Mouse (Mus musculus) CH12.LX (cell line): ENCODE measurements around the gene Tbrg4. TPM values are rescaled to one million over a fixed set of nuclear protein-coding genes. Genes with fewer than 3 reads are reported as not detected.
A peak's percentile ranks its signal among the peaks of the same experiment; 100 is the strongest.

Experiments used
- DNase-seq: peaks from one replicate; pipeline ENCODE4 v3.0.0-alpha.2; 2013; ENCODE audit errors: extremely low read depth
- H3K27ac ChIP-seq: 2 replicates; pipeline ENCODE4 v1.5.1; 2012; ENCODE audit warnings: low read depth, mild to moderate bottlenecking, control low read depth, moderate library complexity; ENCODE audit not compliant: insufficient read depth
- H3K27me3 ChIP-seq: replicated peaks from 2 replicates; pipeline ENCODE3; 2012; ENCODE audit warnings: inconsistent platforms
- H3K36me3 ChIP-seq, 2 experiments: replicated peaks in 1 of 2; 2 replicates each; pipeline versions ENCODE3 to v1.6.1; 2012; ENCODE audit warnings: inconsistent platforms in 1 of 2, low read length in 1 of 2, mild to moderate bottlenecking in 1 of 2, mixed read lengths in 1 of 2, moderate library complexity in 1 of 2; ENCODE audit not compliant: control insufficient read depth in 1 of 2, insufficient read depth in 1 of 2
- H3K4me1 ChIP-seq, 2 experiments: 2 replicates each; pipeline ENCODE4 v1.6.1; 2012; ENCODE audit warnings: inconsistent platforms in 1 of 2, moderate library complexity in 1 of 2; ENCODE audit not compliant: insufficient read depth in 2 of 2, control insufficient read depth in 1 of 2
- H3K4me2 ChIP-seq: 2 replicates; pipeline ENCODE4 v1.6.1; 2012; ENCODE audit warnings: low read depth, mild to moderate bottlenecking, control low read depth; ENCODE audit not compliant: poor library complexity, insufficient read depth, severe bottlenecking
- H3K4me3 ChIP-seq, 3 experiments: fragments of 150-350 bp in 1 of 3; sonication (generic) in 1 of 3; replicated peaks in 1 of 3; 2 replicates each; pipeline versions ENCODE3 to v1.5.1; 2011 to 2012; ENCODE audit warnings: low read depth in 2 of 3, low read length in 2 of 3, mild to moderate bottlenecking in 2 of 3, moderate library complexity in 2 of 3, control low read depth in 1 of 3, improper control_type of control experiment in 1 of 3, inconsistent platforms in 1 of 3, mixed read lengths in 1 of 3; ENCODE audit not compliant: poor library complexity in 1 of 3
- H3K79me2 ChIP-seq: replicated peaks from 2 replicates; pipeline ENCODE4 v1.6.1; 2012; ENCODE audit warnings: mild to moderate bottlenecking, moderate library complexity; ENCODE audit not compliant: control insufficient read depth, poor library complexity, insufficient read depth, severe bottlenecking; ENCODE audit errors: extremely low read depth
- H3K9ac ChIP-seq: 2 replicates; pipeline ENCODE4 v1.6.1; 2012; ENCODE audit warnings: low read depth, mild to moderate bottlenecking, control low read depth, moderate library complexity; ENCODE audit not compliant: insufficient read depth
- H3K9me3 ChIP-seq: replicated peaks from 2 replicates; pipeline ENCODE3; 2012; ENCODE audit warnings: low read length, inconsistent platforms, mixed read lengths
- BHLHE40 ChIP-seq: IDR thresholded peaks from 2 replicates; pipeline ENCODE4 v1.6.1; 2011; ENCODE audit warnings: mild to moderate bottlenecking, low read depth, low read length, improper control_type of control experiment
- CHD2 ChIP-seq: IDR thresholded peaks from 2 replicates; pipeline ENCODE4 v1.6.1; 2011; ENCODE audit warnings: low read length, improper control_type of control experiment
- CTCF ChIP-seq, 2 experiments: IDR thresholded peaks in 1 of 2; conservative IDR thresholded peaks in 1 of 2; 2 replicates each; pipeline ENCODE4 v1.5.1; 2011 to 2012; ENCODE audit warnings: low read depth in 2 of 2, low read length in 2 of 2, improper control_type of control experiment in 1 of 2, inconsistent platforms in 1 of 2, mild to moderate bottlenecking in 1 of 2, moderate library complexity in 1 of 2
- E2F4 ChIP-seq: IDR thresholded peaks from 2 replicates; pipeline ENCODE4 v1.6.1; 2011; ENCODE audit warnings: low read depth, low read length, improper control_type of control experiment; ENCODE audit not compliant: insufficient replicate concordance
- EP300 ChIP-seq: IDR thresholded peaks from 2 replicates; pipeline ENCODE4 v1.6.1; 2011; ENCODE audit warnings: low read length, improper control_type of control experiment
- ETS1 ChIP-seq: conservative IDR thresholded peaks from 2 replicates; pipeline ENCODE4 v1.6.1; 2012; ENCODE audit warnings: low read depth, mild to moderate bottlenecking, inconsistent platforms, low read length, improper control_type of control experiment, moderate library complexity
- GABPA ChIP-seq: IDR thresholded peaks from 2 replicates; pipeline ENCODE4 v1.6.1; 2012; ENCODE audit warnings: low read depth, low read length, improper control_type of control experiment, inconsistent platforms; ENCODE audit not compliant: insufficient replicate concordance
- IRF4 ChIP-seq: IDR thresholded peaks from 2 replicates; pipeline ENCODE4 v1.6.1; 2014; ENCODE audit warnings: low read depth, mild to moderate bottlenecking, inconsistent platforms, low read length, improper control_type of control experiment
- JUND ChIP-seq: conservative IDR thresholded peaks from 2 replicates; pipeline ENCODE4 v1.6.1; 2011; ENCODE audit warnings: low read depth, low read length, improper control_type of control experiment
- KAT2A ChIP-seq: IDR thresholded peaks from 2 replicates; pipeline ENCODE4 v1.6.1; 2012; ENCODE audit warnings: low read length, improper control_type of control experiment, inconsistent platforms; ENCODE audit not compliant: insufficient replicate concordance
- MAX ChIP-seq: IDR thresholded peaks from 2 replicates; pipeline ENCODE4 v1.6.1; 2011; ENCODE audit warnings: low read length, improper control_type of control experiment
- MEF2A ChIP-seq: IDR thresholded peaks from 2 replicates; pipeline ENCODE4 v1.6.1; 2014; ENCODE audit warnings: low read depth, mild to moderate bottlenecking, inconsistent platforms, low read length, improper control_type of control experiment, borderline replicate concordance
- MXI1 ChIP-seq: IDR thresholded peaks from 2 replicates; pipeline ENCODE4 v1.6.1; 2011; ENCODE audit warnings: mild to moderate bottlenecking, low read depth, low read length, improper control_type of control experiment
- NELFE ChIP-seq: IDR thresholded peaks from 2 replicates; pipeline ENCODE4 v1.6.1; 2011; ENCODE audit warnings: low read depth, low read length, improper control_type of control experiment
- PAX5 ChIP-seq: IDR thresholded peaks from 2 replicates; pipeline ENCODE4 v1.6.1; 2012; ENCODE audit warnings: low read length, inconsistent platforms, mixed read lengths
- POLR2A ChIP-seq: IDR thresholded peaks from 2 replicates; pipeline ENCODE4 v1.6.1; 2011; ENCODE audit warnings: low read depth, mild to moderate bottlenecking, improper control_type of control experiment, low read length
- POLR2AphosphoS2 ChIP-seq: IDR thresholded peaks from 2 replicates; pipeline ENCODE4 v1.6.1; 2011; ENCODE audit warnings: low read depth, low read length, improper control_type of control experiment
- RAD21 ChIP-seq: IDR thresholded peaks from 2 replicates; pipeline ENCODE4 v1.6.1; 2011; ENCODE audit warnings: low read depth, mild to moderate bottlenecking, low read length, improper control_type of control experiment, moderate library complexity
- SMC3 ChIP-seq: IDR thresholded peaks from 2 replicates; pipeline ENCODE4 v1.6.1; 2011; ENCODE audit warnings: low read depth, low read length, improper control_type of control experiment
- TCF12 ChIP-seq: IDR thresholded peaks from 2 replicates; pipeline ENCODE4 v1.6.1; 2014; ENCODE audit warnings: low read depth, mild to moderate bottlenecking, inconsistent platforms, low read length, improper control_type of control experiment
- USF1 ChIP-seq: IDR thresholded peaks from 2 replicates; pipeline ENCODE4 v1.6.1; 2014; ENCODE audit warnings: low read depth, mild to moderate bottlenecking, inconsistent platforms, low read length, improper control_type of control experiment
- ZC3H11A ChIP-seq: IDR thresholded peaks from 2 replicates; pipeline ENCODE4 v1.6.1; 2012; ENCODE audit warnings: low read depth, mild to moderate bottlenecking, inconsistent platforms, low read length, improper control_type of control experiment
- ZKSCAN1 ChIP-seq: IDR thresholded peaks from 2 replicates; pipeline ENCODE4 v1.6.1; 2012; ENCODE audit warnings: low read depth, inconsistent platforms, low read length, improper control_type of control experiment, borderline replicate concordance
- dilution Hi-C: fragments of 300-500 bp; cut with MboI; formaldehyde crosslinking; loops from 2 replicates; pipeline ENCODE4 v1.14.3; 2020; ENCODE audit warnings: low sequenced_read_pairs; ENCODE audit not compliant: extremely low pct_unique_long_range_greater_than_20kb, extremely low pct_ligation_motif_present
- in situ Hi-C: fragments of 300-500 bp; cut with MboI; formaldehyde crosslinking; loops from 3 replicates; pipeline ENCODE4 v1.14.3; 2019; ENCODE audit warnings: low sequenced_read_pairs, low pct_ligation_motif_present, low pct_unique_long_range_greater_than_20kb, mixed read lengths
- polyA plus RNA-seq: library from polyadenylated mRNA; unstranded; fragments of >175 nt; gene quantifications from 2 replicates; pipeline ENCODE4 v1.2.1, GENCODE M21; 2012; ENCODE audit warnings: low read depth; ENCODE audit not compliant: insufficient read length
- total RNA-seq, 2 experiments: library from RNA; depleted of rRNA; stranded (reverse); fragments of 300-350 nt in 1 of 2; fragments of >200 nt in 1 of 2; gene quantifications; 2 replicates each; pipeline ENCODE4 v1.2.3; 2012 to 2014

Gene Tbrg4
- total and polyA plus RNA-seq, 3 experiments: 69.0 to 191 (median 93.1) TPM

DNA sequence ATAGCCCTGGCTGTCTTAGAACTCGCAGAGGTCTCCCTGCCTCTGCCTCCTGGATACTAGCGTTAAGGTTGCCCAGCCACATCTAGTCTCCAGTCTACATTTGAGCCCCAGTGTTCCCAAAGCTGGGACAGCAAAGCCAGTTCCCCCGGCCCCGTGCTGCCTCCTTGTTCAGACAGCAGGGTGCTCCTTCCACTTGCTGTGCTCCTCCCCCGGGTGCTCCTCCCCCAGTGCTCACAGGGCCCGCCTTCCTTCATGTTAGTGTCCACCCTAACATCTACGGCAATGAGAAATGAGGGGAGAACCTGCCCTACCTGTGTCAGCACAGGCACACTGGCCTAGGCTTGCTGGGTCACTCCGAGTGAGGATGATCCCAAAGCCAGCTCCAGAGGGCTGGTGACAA, 40.1 kb downstream of the Tbrg4 start:
- Histone ChIP-seq H3K4me1 (peaks cover 21 to 77% of the 10 kb centered on the region in 2 experiments), H3K27ac (peak overlapping the region; percentile 60), H3K9ac (no peak overlapping the region), H3K27me3 (no peaks in the 10 kb centered on the region), H3K9me3 (no peaks in the 10 kb centered on the region), H3K4me2 (no peak overlapping the region), H3K4me3 (peak overlapping the region in 1 of 3 experiments; percentile 12), H3K79me2 (no peaks in the 10 kb centered on the region), H3K36me3 (peaks cover 38 to 67% of the 10 kb centered on the region in 2 experiments)
- in situ Hi-C loops: no loop called here
- dilution Hi-C loops: no loop called here
- TF ChIP-seq MEF2A (no peak), PAX5 (no peak), RAD21 (no peak)
- DNase-seq: no peak

DNA sequence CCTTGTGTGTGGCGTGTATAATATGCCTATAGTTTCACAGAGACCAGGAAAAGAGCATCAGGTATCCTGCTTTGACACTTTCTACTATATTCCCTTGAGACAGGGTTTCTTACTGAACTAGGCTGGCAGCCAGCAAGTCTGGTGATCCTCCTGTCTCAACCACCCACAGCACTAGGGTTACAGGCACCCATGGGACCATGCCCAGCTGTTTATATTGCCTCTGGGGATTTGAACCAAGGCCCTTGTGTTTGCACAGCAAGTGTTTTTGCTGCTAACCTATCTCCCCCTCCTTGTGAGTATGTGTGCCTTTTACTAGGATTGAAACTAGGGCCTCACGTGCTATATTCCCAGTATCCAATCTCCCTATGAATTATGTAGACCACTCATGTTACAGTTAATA, 44.3 kb downstream of the Tbrg4 start:
- dilution Hi-C loops: no loop called here
- Histone ChIP-seq H3K27ac (no peak overlapping the region), H3K9me3 (no peaks in the 10 kb centered on the region), H3K9ac (no peak overlapping the region), H3K27me3 (no peaks in the 10 kb centered on the region), H3K36me3 (peaks cover 20 to 64% of the 10 kb centered on the region in 2 experiments), H3K79me2 (no peaks in the 10 kb centered on the region), H3K4me3 (no peak overlapping the region), H3K4me2 (no peak overlapping the region), H3K4me1 (peaks cover 13 to 54% of the 10 kb centered on the region in 2 experiments)
- in situ Hi-C loops: loop anchor here (5.0 kb wide), 1 partner anchor 34 kb away; the partner anchor contains the start of gene Ccm2
- DNase-seq: peak; percentile 66
- TF ChIP-seq PAX5: no peak
- no peak for TF ChIP-seq IRF4
- TF ChIP-seq KAT2A: 0 out of 2 replicates have a peak, but pooled peaks have one; percentile 53
- TF ChIP-seq ZKSCAN1: no peak
- TF ChIP-seq ZC3H11A: no peak
- TF ChIP-seq MXI1: no peak
- no peak for TF ChIP-seq JUND
- TF ChIP-seq EP300: 0 out of 2 replicates have a peak, but pooled peaks have one; percentile 16
- no peak for TF ChIP-seq USF1
- TF ChIP-seq CHD2: no peak
- no peak for TF ChIP-seq POLR2A
- no peak for TF ChIP-seq E2F4
- TF ChIP-seq SMC3: no peak
- TF ChIP-seq BHLHE40: peak; percentile 68; the same call in 1 of the 2 replicates
- TF ChIP-seq TCF12: no peak
- no peak for TF ChIP-seq NELFE
- TF ChIP-seq CTCF (conservative IDR thresholded peaks at IDR 0.05 in 1 of 2, IDR thresholded peaks at IDR 0.05 in 1 of 2; ENCODE audit: low read depth in 2 of 2, low read length in 2 of 2): no peak
- no peak for TF ChIP-seq POLR2AphosphoS2
- no peak for TF ChIP-seq GABPA
- TF ChIP-seq MEF2A: no peak
- no peak for TF ChIP-seq MAX
- peak; percentile 70 for TF ChIP-seq ETS1
